Mouse (Mus musculus) liver, adult 2 months (tissue): ENCODE data around the gene 4930442H23Rik.

Source experiments
- CTCF ChIP-seq: fragments of 200-500 bp; IDR thresholded peaks from 2 replicates; pipeline ENCODE4 v1.5.1; 2011; ENCODE audit warnings: low read depth, low read length, control low read depth
- POLR2A ChIP-seq: fragments of 200-500 bp; IDR thresholded peaks from 2 replicates; pipeline ENCODE4 v1.6.1; 2011; ENCODE audit warnings: low read length, control low read depth; ENCODE audit not compliant: insufficient read depth; ENCODE audit errors: extremely low read depth

GRCm38 (mm10) chr10:81145778-81146177 is 37.9 kb downstream of the 4930442H23Rik start:
- TF ChIP-seq CTCF (no peak), POLR2A (no peak)
